10 mouse cellular contexts compared by ENCODE assay signal in genomic region chr4:135287975-135288374, GRCm38 (mm10). TPM values are rescaled to one million over a fixed set of nuclear protein-coding genes. Genes with fewer than 3 reads are reported as not detected.
DNase-seq lines count a peak whose midpoint lies in the region; ATAC-seq lines count a peak whose summit lies in the region.
"Had no signal": no experiment of that assay in that cellular context is flagged by ENCODE, and none has a peak within 500 bp of the region (broad histone marks: within the 10 kb centered on the region; RNA-seq: fewer than 3 reads in every experiment).

No protein-coding gene starts in this region.

- H3K4me2 ChIP-seq in lung, embryonic 15.5 days, result no peak overlapping the region
- H3K4me2 ChIP-seq in intestine, embryonic 16.5 days (ENCODE audit: low read depth, low read length), result no peak overlapping the region

- no peaks in the 10 kb centered on the region for H3K9me3 ChIP-seq in lung, embryonic 15.5 days
- no peaks in the 10 kb centered on the region for H3K9me3 ChIP-seq in intestine, embryonic 16.5 days (ENCODE audit: control insufficient read depth, low read length)

- peak overlapping the region; percentile 19; the same call in 1 of the 2 replicates for H3K27ac ChIP-seq in lung, embryonic 15.5 days
- peak overlapping the region; percentile 68 for H3K27ac ChIP-seq in intestine, embryonic 16.5 days (ENCODE audit: low read length)

- 39% methylated on average over 3 of the region's 3 CpGs for WGBS in lung, embryonic 15.5 days
- WGBS in intestine, embryonic 16.5 days, result 38% methylated on average over 3 of the region's 3 CpGs

- ATAC-seq in lung, embryonic 15.5 days (ENCODE audit: borderline replicate concordance, extremely low read depth, low FRiP score, low TSS enrichment), result no peak
- peak; percentile 69 for ATAC-seq in intestine, embryonic 16.5 days
- ATAC-seq in megakaryocyte-erythroid progenitor cell, adult 5-6 weeks (replicated peaks; ENCODE audit: low FRiP score, low TSS enrichment, poor library complexity, severe bottlenecking), result peak; percentile 89

- no peak overlapping the region for H3K4me3 ChIP-seq in lung, embryonic 15.5 days
- H3K4me3 ChIP-seq in intestine, embryonic 16.5 days (ENCODE audit: low read length), result no peak overlapping the region

- H3K4me1 ChIP-seq in lung, embryonic 15.5 days, result peaks cover 51% of the 10 kb centered on the region
- peaks cover 41% of the 10 kb centered on the region for H3K4me1 ChIP-seq in intestine, embryonic 16.5 days (ENCODE audit: control insufficient read depth, insufficient read depth, low read length)

- DNase-seq in lung, postnatal 25 days (ENCODE audit: low spot score), result no peak
- DNase-seq in c-Kit-negative CD71-positive TER-119-positive erythroid progenitor cells, embryonic 14.5 days (ENCODE audit: low read depth, low spot score), result peak; percentile 65
- DNase-seq in right cerebral cortex, postnatal 14 days, result no peak
- DNase-seq in Muller cell, postnatal 12 days (ENCODE audit: inconsistent ontology term), result no peak
- no peak for DNase-seq in thymus, postnatal 10 days (ENCODE audit: low spot score in 2 of 2)
- DNase-seq: layer of hippocampus, postnatal 36 days; thymus, postnatal 4 days had no signal

- H3K27me3 ChIP-seq in lung, embryonic 15.5 days, result no peaks in the 10 kb centered on the region
- H3K27me3 ChIP-seq in intestine, embryonic 16.5 days (replicated peaks; ENCODE audit: control insufficient read depth, insufficient read depth, low read length), result no peaks in the 10 kb centered on the region

- H3K9ac ChIP-seq in lung, embryonic 15.5 days, result no peak overlapping the region
- no peak overlapping the region for H3K9ac ChIP-seq in intestine, embryonic 16.5 days (ENCODE audit: low read depth, low read length)

- H3K36me3 ChIP-seq in lung, embryonic 15.5 days, result no peaks in the 10 kb centered on the region
- H3K36me3 ChIP-seq in intestine, embryonic 16.5 days (ENCODE audit: control insufficient read depth, insufficient read depth, low read length), result no peaks in the 10 kb centered on the region

RNA-seq across cellular contexts. Expression of gene Clic4, which starts 15.4 kb away (rescaled TPM):
- 181 and 185 TPM in 2 replicates for polyA plus RNA-seq in lung, embryonic 15.5 days (2015; fragmentation: Nextera tagmentation; extraction: Ambion mirVana)
- 107 and 109 TPM in 2 replicates for polyA plus RNA-seq in intestine, embryonic 16.5 days (2015; fragmentation: Nextera tagmentation; extraction: Ambion mirVana)
- 77.8 and 83.9 TPM in 2 replicates for total RNA-seq in megakaryocyte-erythroid progenitor cell, adult 5-6 weeks (2014; fragmentation: Nextera tagmentation)
- total RNA-seq in megakaryocyte-erythroid progenitor cell, adult 5-6 weeks (2017), result 79.0 and 86.0 TPM in 2 replicates
